Mouse (Mus musculus) fat pad, adult 2 months (tissue): ENCODE measurements around the gene Pdss2.

ENCODE experiments used
- DNase-seq: peaks from one replicate; pipeline ENCODE4 v3.0.0-alpha.2; 2011; ENCODE audit warnings: low read depth, low spot score; ENCODE audit errors: extremely low read depth

Gene Pdss2

DNA sequence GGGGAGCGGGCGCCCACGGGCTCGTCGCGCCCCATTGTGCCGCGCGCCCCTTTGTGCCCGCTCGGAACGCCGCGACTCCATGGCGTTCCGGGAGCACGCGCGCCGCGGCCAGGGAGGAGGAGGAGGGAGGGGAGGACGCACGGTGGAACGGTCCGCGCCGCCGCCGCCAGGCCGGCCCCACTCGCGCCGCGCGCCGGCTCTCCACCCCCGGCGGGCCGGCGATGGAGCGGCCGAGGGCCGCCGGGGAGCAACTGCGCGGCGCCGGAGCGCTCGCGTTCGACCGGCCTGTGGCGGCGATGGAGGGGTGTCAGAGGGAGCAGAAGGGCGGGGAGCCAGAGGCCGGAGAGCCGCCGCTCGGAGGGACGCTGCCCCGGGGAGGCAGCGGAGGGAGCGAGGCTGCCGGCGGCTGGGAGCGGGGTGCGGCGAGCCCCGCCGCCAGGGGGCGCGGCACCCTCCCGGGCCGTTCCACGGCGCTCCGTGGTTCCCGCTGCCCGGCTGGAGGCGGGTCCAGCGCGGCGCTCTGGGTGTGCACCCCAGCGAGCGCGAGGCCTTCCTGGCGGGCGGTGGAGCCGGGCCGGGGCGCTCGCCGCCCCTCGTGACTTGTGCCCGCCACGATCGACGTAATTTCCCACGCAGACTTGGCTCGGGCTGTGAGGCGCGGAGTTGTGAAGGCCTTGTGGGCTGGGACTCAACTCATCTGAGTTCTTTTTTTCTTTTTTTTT is 258.3 kb downstream of the Pdss2 start:
- DNase-seq = no peak

DNA sequence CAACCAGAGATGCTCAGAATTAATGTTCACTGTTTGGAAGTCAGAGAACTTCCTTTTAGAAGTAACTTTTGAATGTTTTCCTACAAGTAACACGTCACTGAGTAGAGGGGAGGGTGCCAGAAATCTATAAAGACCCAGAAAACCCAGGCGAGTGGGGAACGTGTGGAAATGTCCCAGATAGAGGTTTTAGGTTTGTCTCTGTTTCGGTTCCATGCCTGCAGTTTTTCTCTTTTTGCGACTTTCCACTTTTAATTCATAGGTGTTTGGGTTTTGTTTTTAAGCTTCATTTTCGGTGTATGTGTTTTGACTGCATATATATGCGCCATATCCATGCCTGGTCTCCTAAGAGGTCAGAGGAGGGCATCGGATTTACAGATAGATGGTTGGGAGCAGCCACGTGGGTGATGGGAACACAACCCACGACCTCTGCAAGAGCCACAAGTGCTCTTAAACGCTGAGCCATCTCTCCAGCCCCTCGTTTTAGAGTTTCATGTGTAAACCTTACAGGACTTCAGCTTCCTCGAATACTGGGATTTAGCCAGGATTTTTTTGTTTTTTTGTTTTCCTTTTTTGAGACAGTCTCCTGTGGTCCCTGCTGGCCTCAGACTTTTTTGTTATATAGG is 259.1 kb downstream of the Pdss2 start:
- DNase-seq = no peak

DNA sequence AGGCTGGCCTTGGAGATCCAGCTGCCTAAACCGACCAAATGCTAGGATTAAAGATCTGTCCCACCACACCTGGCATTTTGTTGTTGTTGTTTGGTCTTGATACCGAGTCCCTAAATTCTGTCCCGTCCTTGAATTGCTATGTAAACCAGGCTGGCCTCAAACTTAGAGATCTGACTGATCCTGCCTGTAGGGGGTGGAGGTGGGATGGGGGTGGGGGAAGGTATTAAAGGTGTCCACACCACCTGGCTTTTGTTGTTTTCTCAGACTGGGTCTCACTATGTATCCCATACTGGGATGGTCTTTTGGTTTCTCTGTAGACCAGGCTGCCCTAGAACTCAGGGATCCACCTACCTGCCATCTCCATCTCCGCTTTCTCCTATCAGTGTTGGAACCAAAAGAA is 259.9 kb downstream of the Pdss2 start:
- no peak for DNase-seq

DNA sequence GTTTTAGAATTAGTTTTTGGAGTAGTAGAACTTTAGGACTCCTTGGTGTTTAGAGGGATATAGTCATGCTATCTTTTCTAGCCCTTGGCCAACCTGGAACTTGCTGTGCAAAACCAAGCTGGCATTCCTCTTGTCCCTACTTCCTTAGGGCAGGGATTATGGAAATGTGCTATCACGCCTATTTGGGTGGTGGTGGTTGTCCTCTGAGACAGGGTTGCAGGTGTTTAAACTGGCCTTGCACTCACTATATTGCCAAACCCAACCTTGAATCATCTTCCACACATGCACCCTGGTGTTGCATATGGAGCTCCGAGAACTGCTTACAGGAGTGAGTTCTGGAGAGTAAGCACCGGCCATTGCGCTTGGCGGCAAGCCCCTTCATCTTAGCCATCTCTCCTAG is 260.7 kb downstream of the Pdss2 start:
- DNase-seq = peak; percentile 78

DNA sequence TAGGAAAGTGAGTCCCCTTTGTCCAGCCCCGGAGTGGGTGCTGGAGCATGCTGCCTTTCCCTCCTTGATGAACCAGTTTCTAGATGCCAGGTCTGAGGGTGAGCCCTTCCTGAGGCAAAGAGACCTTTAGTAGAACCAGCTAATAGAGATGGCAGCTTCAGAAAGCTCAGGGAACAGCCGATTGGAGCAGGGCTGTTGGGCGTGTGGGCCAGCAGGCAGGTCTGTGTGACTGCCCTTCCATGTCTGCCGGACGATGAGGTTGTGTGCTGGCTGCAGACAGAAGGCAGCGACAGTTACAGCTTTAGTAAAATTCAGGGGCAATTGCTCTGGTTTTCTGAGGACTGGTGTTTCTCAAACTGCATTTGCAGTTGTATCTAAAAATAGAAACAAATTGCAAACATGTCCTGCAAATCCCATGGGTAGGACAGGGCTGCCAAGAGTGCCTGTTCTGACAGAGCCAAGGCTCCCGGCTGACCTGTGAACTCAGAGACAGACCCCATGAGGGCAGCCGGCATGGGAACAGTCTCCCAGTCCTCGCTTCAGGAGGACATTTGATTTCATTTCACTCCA is 262.2 kb downstream of the Pdss2 start:
- DNase-seq = no peak

DNA sequence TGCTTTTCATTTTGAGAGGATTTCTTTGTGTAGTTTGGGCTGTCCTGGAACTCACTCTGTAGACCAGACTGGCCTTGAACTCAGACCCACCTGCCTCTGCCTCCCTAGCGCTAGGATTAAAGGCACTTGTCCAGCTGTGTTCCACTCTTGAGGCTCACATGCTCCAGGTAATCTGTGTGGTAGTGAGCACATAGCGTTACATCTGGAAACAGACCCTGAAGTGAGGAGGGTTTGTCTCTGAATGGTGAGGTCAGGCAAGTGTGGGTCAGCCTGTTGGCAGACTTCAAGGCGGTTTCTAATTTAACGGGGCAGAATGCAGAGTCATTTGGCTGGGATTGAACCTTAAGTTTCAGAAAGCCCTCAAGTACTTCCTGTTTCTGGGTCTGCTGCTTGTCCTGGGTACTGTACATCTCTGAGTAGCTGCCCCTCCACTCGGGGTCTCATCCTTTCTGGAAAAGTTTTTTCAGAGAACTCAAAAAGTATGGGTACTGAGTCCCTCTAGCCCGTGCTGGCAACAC is 264.5 kb downstream of the Pdss2 start:
- DNase-seq = no peak

DNA sequence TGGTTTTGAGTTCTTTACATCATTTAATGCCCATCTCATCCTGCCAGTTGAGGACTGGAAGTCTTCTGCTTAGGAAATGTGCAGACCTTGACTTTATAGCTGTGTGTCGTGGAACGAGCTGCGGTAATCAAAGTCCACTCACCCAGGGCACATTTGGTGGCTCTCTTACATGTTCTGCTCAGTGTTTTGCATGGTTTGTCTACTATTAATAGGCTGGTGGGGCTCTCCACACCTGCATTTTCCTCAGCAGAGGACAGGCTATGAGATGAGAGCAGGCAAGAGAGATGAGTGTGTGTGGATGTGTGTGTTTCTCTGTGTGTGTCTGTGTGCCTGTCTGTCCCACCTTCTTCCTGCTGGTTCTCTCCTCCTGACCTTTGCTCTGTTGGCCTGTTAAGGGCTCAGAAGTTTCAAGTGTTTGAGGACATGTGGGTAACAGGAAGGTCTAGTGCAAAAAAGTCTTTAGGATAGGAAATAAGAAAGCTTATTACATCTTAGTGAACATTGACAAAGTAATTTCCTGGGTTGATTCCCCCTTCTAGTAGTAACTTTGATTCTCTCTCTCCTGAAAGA is 266.2 kb downstream of the Pdss2 start:
- DNase-seq = no peak

DNA sequence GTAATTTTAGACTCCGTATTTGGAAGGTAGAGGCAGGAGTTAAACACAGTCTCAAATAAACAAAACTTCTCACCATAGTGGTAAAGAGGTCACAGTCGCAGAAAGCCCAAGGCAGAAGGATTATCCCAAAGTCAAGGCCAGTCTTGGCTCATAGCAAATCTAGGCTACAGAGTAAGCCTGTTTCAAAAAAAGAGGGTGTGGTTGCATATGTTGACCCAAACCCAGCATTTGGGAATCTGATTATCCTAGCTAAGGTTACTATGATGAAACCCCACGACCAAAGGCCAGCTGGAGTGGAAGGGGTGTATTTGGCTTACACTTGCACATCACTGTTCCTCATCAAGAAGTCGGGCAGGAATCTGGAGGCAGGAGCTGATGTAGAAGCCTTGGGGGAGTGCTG is 267.0 kb downstream of the Pdss2 start:
- peak; percentile 52 for DNase-seq

DNA sequence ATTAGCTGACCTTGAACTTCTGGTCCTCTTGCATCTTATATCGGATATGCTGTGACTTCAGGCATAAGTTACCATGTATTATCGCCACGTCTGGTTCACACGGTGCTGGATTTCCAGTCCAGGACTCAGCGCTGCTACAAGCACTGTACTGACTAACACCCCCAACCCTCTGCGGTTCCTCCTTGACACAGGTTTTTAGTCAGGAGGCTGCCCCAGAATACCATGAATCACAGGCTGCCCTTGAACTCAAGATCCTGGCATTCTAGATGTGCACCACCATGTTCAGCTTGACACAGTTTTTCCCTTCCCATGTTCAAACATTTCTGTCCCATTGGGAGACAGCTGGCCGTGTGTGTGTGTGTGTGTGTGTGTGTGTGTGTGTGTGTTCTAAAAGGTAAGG is 267.9 kb downstream of the Pdss2 start:
- DNase-seq = no peak

DNA sequence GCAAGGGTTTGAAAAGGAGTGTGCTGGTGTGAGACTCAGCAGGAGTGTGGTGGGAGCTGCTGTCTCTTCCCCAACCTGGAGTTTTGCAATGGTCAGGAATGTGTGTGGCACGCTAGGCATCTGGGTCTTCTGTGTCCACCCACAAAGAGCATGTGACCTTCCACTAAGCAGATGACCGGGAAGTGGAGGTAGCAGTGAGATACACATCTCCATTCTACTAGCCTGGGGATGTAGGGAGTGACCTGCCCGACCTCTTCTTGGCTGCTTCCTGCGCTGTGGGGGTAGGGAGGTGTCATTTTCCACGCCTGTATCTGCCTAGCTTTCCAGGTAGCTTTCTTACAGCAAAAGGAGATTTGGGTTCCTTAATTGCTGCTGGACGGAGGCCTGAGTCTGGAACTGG is 268.3 kb downstream of the Pdss2 start:
- peak; percentile 64 for DNase-seq

DNA sequence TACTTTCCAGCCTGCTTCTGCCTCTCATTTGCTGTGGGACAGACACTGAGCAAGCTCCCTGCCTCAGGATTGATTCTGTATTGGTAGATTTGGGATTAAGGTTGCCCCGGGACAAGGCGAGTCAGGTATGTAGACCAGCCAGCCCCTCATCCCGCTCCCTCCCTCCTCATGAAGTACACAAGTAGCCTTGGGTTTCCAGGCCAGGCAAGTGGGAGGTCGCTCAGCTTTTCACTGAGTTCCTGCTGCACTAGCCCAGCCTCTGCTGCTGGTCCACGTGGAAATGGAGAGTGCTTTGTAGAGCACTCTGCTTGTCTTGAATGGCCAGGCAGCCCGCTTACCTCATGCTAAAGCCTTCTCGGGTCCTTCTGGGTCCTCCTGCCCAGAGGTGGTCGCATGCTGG is 268.7 kb downstream of the Pdss2 start:
- DNase-seq = no peak

DNA sequence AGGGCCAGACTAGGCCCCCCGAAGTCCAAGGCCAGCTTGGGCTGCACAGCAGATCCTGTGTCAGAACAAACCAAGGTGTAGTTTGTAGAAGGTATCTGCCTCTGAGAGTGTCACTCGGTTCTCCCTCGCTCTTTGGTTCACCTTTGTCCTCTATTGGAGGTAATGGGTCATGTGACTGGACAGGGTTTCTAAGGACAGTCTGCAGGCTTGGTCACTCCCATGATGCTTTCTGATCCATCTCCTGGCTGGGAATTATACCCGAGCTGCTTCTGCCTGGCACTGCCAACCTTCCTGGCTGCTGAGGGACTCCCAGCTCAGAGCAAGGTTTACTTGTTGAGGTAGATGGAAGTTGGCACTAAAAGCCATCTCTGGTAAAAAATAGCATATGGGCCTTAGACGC is 269.6 kb downstream of the Pdss2 start:
- no peak for DNase-seq

DNA sequence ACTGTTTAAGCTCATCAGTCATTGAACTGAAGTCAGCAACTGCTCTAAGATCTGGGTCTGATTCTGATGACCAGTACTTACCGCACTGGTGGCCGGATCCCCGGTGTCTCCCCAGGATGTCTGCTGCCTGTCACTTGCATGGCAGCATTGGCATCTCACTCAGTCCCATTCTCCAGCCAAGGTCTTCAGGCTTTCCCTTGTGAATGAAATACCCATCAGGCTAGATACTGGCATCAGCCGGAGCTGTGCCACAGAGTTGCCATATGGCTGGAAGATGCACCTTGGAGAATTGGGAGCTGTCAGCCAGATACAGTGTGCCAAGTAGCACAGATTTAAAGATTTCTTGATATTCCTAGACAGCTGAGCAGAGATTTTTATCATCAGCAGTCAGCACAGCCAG is 281.3 kb downstream of the Pdss2 start:
- DNase-seq = no peak

DNA sequence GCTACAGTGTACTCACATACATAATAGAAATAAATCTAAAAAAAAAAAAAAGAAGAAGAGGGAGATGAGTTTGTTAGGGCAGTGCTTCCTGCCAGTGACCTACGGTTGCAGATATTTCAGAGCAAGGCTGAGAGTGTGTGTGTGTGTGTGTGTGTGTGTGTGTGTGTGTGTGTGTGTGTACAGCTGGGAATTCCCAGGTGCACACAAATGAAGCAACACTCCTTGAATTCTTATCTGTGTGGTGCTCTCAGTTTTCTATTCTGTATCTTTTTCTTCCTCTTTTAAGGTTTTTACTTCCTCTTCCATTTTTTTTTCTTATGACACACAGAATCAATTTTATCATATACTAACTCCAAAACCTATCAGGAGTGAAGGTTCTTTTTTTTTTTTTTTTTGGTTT is 283.0 kb downstream of the Pdss2 start:
- no peak for DNase-seq

DNA sequence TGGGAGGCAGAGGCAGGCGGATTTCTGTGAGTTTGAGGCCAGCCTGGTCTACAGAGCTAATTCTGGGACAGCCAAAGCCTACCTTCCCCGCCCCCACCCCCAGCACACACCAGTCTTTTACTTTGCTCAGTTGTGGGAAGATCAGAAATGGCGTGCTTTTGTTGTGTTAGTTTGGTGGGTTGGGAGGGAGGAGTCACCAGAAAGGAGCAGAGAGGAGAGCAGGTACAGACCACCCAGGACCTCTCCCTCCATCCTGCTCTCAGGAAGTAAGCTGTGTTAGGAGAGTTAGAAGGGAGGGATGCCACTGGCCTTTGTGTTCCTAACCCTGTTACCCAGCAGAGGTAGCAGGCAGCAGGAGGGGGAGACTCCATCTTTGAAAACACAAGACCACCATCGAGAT is 285.8 kb downstream of the Pdss2 start:
- no peak for DNase-seq

DNA sequence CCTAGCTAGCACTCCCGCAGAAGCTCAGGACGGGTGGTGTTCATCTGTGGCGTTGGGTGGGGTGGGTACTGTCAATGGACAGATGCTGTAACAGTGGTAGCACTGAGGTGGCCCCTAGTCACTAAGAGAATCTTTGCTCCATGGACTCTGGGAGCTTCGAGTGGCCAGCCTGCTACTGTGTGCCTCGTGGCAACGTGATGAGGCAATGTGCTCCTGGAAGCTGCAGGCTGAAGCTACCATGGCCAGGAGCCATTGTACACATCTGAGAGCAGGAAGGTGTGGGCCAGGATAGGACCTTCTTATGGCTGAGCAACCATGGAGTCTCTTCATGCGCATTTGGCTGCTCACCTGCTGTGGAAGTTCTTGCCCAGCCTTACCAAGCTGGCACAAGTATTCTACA is 287.9 kb downstream of the Pdss2 start:
- no peak for DNase-seq

DNA sequence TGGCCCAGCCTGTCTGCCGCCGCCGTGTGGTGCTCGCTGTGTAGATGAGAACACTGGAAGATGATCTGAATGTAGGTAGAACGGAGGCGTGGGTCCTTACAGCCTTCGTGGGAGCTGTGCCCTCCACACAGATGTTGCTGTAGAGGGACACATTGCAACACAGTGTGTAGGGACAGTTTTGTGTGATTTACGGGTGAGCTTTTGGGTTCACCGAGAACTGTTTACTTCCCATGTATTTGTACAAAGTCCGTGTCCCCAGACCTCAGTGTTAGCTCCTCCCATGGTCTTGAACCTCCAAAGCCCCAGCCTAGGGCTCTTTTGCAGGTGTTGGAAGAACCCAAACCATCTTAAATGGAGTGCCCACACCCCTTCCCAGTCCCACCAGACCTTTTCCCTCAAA is 291.7 kb downstream of the Pdss2 start:
- DNase-seq = no peak
